Mouse (Mus musculus): ENCODE results near the gene Mif4gd.

Gene Mif4gd

DNA sequence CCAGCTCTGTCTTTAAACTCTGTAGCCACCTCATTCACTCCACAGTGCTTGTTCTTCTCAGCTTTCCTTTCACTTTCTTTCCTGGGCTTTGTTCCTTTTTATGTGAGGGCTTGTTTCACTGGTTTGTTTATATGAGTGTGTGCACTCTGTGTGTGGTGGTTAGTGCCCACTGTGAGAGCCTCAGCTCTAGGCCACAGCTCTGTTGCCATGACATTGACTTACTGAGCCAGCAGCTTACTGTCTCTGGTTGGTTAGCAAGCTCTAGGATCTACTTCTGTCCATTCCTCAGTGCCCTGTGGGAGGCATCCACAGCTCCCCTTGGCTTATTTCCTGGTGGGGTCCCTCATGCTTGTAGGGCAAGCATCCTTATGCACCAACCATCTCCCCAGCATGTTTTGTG lies 33.7 kb downstream of the Mif4gd start:
- DNase-seq (ENCODE audit: low spot score in 2 of 2) = no peak

DNA sequence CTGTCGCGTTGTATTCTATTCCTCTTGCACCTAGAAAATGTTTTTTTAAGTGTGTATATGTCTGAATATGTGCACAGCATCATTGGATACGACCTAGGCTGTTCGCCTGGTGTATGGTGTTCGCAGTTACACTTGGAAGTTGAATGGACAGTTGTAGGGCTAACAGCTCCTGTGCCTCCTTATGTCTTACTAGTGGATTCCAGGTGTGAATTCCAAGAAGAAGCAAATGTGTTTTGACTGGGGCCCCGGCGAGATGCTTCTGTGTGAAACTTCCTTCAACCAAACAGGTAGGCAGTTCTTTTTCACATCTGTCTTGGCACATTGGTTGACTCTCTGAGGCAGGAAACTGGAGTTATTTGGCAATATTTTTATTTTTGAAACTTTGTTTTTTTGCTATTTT lies 47.8 kb downstream of the Mif4gd start:
- DNase-seq (ENCODE audit: low spot score in 2 of 2) = no peak

DNA sequence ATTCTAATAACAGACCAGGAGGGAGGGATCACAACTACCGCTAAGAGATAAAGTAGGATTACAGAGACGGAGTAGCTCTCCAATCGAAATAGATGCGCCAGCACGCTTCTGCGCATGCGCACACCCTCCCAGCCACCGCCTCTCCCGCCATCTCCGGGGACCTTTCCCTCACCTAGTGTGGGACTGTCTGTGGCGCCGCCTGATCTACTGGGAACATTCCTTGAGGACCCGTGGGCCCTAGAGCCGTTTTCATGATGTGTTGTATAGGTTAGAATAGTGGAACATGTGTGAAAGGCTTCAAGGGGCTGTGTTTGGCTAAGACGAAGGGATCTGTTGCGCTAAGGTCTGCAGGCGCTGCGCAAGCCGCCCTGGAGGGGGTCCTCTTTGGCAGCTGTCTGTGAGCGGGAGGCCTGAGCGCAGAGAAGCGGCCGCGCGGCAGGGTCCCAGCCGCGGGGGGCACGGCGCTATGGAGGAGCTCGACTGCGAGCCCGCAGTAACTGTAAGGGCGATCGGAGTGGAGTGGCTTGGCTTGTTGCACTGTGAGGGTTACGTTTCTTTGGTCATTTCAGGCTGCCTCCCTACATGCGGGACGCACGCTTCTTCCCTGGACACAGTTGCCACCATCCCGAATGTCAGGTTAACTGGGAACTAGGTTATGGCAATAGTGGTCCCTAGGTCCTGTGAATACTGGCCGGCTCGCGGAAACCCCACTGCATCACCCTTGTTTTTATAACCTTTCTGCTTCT lies 48.5 kb downstream of the Mif4gd start, which contains the start of gene Nup85:
TSS of gene Nup85 (plus strand) at position 371 of the 746 bp plus-strand sequence.
- peak; percentile 97 for DNase-seq (ENCODE audit: low spot score in 2 of 2)

GRCm38 (mm10) chr11:115563406-115563805 lies 49.4 kb downstream of the Mif4gd start:
- no peak for DNase-seq (ENCODE audit: low spot score in 2 of 2)
